Mouse (Mus musculus) adrenal gland, adult (tissue): ENCODE results near the gene Pde2a.
A peak's percentile ranks its signal among the peaks of the same experiment; 100 is the strongest.

Experiments
- DNase-seq, 2 experiments: peaks; one replicate each; pipeline ENCODE4 v3.0.0; 2022 to 2023; ENCODE audit warnings: low spot score in 1 of 2; ENCODE audit not compliant: inconsistent age in 2 of 2

Gene Pde2a

DNA sequence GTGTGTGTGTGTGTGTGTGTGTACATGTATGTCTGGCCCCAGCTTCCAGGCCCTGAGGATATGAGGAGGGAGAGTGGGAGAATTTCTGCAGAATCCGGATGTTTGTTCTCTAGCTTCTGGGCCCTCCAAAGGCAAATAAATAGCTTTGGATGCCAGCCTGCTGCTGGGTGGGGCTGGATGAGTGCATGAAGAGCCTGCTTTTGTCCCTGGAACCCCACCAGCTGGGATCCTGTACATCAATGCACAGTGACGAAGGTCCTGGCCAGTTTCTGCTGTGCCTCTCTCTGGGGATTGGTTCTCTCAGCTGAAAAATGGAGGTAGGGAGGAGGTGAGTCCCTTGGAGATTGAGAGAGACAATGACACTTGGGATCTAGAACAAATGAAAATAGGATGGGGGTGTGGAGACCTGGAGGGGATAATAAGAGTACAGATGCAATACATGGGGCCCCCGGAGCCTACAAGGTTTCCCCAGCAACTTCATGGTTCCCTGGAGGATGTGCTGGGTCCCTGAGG is 50.5 kb downstream of the Pde2a start:
- DNase-seq = peak in 1 of 2 experiments; percentile 50

DNA sequence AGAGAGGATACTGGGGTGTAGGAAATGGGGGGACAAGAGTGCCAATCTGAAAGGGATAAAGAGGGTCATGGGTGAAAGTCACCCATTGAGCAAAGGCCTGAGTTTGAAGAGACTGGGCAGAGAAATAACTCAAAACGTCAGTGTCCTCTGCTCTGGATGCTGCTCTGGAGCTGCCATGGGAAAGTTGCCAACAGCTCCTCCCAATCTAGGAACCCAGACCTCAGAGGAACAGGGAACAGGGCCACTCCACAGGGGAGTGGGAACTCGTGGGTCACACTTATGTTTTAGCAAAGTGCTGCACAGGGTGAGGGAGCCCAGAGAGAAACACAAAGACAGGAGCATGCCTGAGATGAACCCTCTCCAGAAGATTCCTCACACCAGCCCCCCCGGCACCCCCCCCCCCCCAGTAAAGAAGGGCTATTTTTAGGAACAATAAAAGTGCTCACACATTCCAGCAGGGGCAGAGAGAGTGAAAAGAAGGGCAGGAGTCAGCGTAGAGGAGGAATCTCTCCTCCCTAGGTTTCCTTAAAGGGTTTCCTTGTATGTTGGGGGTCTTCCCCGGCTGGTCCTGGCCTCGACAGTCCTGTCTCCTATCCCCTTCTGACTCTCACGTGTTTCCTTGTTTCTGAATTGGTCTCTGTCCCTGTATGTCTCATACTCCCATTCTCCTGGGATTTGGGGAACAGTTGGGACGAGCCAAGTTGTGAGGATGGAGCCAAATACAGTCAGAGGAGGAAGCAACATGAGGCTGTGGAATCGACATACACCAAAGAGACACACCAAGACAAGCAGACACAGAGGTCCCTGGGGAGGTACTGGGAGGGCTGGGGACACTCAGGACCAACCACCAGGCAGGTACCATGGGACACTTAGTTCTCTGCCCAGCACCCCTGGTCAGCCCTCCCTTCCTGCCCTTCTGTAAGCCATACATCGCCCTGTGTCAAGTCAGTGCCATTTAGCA is 51.4 kb downstream of the Pde2a start:
- DNase-seq = peak in 1 of 2 experiments; percentile 76

GRCm38 (mm10) chr7:101474399-101474811 is 52.9 kb downstream of the Pde2a start:
- DNase-seq = peak in 1 of 2 experiments; percentile 79

DNA sequence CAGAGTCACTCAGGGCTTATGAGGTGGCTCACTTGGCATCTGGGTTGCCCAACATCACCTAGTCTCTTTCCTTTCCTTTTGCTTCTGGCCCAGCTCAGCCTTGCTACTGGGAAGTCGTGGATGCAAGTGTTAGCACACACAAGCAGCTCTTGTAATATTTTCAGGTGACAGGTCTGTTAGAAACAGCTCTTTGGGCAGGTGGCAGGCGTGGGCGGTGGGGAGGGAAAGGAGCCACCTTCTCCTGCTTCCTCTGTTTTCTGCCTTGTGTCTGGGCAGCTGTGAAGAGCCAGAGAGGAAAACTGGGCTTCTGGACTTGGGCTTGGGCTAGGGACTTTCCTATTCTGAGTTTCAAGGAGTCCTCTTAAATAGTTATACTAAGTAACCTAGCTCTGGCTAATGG is 54.5 kb downstream of the Pde2a start:
- no peak for DNase-seq

DNA sequence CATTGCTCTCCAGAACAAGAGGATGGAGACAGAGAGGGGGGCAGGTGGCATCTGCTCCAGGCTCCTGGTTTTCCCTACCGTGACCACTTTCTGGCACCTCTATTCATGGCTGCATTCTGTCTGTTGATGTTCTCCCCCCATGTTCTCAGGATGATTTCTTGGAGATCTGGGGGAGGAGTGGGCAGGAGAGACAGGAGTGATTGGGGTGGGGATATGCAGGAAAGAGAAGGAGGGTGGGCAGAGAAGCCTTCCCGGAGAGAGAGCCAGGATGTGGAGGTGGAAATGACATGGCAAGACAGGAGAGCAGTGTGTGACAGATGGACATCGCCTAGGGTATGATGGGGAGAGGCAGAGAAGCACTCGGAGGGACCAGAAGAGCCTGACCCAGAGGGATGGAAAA is 55.0 kb downstream of the Pde2a start:
- no peak for DNase-seq

DNA sequence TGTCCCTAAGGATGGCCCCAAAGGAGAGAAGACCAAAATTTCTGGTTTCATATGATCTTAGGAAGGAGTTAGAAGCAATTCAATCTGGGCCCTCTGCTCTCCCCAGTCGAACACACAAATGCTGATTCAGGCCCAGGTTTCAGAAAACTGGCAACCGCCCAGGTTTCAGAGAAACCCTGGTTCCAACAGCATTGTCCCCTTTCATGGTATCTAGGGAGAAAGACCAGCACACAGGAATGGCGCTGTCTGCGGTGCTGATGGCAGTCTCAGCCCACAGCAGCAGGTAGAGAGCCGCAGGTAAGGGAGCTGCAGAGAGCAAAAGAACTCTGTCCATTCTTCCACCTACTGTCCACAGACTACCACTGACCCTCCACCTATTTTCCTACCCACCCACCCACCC is 55.7 kb downstream of the Pde2a start:
- DNase-seq = no peak

DNA sequence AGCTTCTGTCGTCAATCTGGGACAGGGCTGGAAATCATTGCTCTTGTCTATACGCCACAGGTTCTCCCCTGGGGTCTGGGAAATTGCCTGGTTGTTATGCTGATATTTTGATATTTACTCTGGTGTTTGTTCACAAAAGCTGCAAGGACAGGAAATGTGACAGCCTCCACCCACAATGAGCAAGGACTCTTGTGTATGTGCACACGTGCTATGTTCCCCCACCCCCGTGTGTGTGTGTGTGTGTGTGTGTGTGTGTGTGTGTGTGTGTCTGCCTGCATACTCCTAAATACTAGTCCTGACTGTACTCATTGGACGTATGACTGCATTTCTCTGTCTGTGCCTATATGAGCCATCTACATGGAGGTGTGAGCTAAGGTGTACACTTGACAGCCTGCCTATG is 56.6 kb downstream of the Pde2a start:
- no peak for DNase-seq

DNA sequence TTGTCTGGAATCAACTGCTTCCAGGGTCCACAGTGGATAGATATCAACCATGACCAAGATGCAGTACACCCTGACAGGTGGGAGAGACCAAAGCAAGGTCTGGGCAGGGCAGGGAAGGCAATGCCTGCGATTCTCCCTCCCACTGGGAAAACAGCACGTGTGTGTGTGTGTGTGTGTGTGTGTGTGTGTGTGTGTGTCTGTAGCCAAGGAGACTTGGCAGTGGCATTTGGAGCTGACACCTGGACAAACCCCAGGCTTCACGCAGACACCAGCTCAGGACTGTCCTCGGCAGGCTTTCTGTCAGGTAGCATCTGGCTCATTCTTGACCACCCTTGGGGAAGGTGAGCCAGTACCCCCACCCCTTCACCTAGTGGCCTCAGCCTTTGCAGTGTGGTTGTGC is 58.4 kb downstream of the Pde2a start:
- DNase-seq = peak in 1 of 2 experiments; percentile 61

- peak; percentile 79 to 91 for DNase-seq
These were observed 59.2 kb downstream of the Pde2a start for GRCm38 (mm10) chr7:101480671-101481070.

DNA sequence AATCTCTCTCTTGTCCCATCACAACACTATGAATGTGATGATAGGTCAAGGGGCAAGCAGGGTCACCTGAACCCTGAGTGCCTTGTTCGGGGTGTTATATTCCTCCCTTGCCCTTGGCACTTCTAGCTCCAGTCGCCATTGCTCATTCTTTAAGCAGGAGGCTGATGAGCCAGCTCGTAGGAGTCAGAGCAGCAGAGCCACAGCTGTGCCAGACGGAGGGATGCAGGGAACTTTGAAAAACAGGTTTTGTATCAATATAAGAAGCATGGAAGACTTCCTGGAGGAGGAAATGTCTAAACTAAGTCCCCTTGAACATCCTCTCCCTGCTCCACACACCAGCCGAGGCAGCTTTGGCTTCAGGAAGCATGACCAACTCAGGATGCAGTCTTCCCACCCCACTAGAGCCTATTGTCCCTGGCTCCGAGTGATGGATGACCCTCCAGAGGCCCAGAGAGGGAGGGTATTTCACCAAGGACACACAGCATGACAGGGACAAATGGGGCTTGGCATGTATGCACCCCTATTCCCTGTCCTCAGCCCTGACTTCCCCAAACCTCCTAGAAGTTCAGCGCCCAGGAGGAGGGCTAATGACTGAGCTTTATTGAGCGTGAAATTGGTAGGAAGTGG is 60.5 kb downstream of the Pde2a start:
- peak; percentile 76 to 90 for DNase-seq

GRCm38 (mm10) chr7:101482499-101483081 is 61.1 kb downstream of the Pde2a start:
- peak in 1 of 2 experiments; percentile 63 for DNase-seq

- peak in 1 of 2 experiments; percentile 59 for DNase-seq
These were observed 62.1 kb downstream of the Pde2a start for GRCm38 (mm10) chr7:101483498-101484115.

GRCm38 (mm10) chr7:101487102-101487501 is 65.6 kb downstream of the Pde2a start:
- DNase-seq = peak in 1 of 2 experiments; percentile 47

- DNase-seq = peak in 1 of 2 experiments; percentile 65
These were observed 69.5 kb downstream of the Pde2a start for GRCm38 (mm10) chr7:101490952-101491351.

DNA sequence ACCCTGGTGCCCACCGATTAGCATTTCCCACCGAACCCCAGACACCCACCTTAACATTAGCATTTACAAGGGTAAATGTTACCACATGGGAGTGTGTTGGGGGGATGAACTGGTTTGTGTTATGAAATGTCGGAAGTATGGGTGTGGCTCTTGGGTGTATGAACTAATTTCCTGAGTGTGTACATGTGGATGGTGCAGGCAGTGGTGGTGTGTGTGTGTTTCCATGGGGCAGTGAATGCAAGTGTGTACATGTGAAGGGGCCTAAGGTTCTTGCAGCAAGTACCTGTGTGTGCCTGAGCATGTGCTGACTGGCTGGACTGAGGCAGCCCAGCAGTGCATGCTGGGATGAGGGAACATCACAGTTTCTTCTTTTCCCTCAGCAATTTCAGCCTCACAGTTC is 76.9 kb downstream of the Pde2a start:
- DNase-seq = no peak

DNA sequence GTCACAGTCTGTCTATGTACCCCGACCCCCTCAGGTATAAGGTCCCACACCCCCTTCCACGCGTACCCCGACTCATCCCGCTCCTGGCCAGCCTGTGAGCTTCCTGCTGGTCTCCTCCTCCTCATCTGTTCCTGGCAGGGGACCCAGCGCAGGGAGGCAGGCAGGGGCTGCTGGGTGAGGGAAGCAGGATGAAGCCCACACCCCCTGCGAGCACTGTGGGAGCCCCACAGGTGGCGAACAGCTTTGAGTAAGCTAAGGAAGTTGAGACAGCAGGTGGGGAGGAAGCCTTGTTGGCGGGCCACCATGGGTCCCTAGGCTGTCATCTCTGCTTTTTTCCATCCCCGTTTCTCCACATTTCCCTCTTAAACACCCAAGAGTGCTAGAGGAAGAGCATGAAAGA is 77.8 kb downstream of the Pde2a start:
- peak in 1 of 2 experiments; percentile 29 for DNase-seq

DNA sequence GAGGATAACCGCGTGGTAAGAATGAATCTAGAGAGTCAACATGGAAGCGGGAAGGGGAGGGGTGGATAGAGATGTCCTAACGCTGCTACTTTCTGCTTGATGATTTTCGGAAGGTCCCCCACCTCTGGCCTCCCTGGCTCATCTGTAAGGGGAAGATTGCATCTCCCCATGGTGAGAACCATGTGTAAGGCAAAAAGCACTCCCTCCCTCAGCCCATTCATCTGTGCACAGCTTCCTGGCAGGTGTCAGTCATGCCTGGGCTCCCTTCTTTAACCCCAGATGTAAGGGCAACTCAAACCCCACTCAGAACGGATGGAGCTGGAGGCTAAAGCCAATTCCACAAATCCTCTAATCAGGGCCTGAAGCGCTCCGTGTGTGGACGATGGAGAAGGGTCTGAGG is 78.2 kb downstream of the Pde2a start:
- DNase-seq = no peak

DNA sequence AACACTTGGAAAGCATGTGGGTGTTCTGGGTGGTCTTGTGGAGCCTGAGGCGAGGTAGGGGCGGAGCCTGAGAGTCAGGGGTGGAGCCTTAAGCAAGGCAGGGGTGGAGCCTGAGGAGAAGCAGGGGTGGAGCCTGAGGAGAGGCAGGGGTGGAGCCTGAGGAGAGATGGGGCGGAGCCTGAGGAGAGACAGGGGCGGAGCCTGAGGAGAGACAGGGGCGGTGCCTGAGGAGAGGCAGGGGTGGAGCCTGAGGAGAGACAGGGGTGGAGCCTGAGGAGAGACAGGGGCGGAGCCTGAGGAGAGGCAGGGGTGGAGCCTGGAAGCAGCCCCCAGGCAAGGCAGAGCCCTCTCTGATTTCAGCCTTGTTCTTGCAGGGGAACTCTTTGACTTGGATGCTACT is 79.7 kb downstream of the Pde2a start:
- DNase-seq = no peak

DNA sequence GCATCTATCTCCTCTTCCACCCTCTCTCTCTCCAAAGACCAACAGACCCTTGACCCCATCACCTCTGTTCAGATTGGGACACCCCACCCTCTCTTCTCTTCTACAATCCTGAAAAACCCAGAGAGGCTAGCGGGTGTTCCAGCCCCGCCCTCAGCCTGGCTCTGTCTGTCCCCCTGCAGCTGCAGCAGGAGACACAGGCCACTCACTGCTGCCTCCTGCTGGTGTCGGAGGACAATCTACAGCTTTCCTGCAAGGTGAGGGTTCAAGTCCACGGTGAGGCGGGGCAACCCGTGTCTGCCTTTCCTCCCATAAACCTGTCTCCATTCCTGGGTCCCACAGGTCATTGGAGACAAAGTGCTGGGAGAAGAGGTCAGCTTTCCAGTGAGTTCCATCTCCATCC is 80.2 kb downstream of the Pde2a start:
- peak; percentile 61 to 77 for DNase-seq

GRCm38 (mm10) chr7:101503351-101503750 is 81.9 kb downstream of the Pde2a start:
- peak; percentile 70 to 92 for DNase-seq

DNA sequence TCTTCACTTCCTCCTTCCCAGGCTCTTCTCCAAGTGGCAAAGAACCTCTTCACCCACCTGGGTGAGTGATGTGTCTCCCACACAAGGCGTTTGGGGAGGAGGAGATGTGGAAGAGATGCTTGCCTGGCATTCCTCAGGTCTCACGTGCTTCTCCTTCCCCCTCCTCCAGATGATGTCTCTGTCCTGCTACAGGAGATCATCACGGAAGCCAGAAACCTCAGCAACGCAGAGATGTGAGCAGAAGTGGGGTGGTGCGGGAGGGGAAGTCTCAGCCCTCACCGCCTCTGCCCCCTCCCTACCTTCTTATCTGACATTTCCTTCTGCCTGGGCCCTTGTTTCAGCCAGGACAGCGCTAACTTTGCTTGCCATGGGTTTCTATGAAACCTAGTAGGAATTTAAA is 82.3 kb downstream of the Pde2a start:
- DNase-seq = no peak
